Mouse (Mus musculus) bone marrow, adult 2 months (tissue): ENCODE results near the gene Olfr513. TPM values are rescaled to one million over a fixed set of nuclear protein-coding genes. Genes with fewer than 3 reads are reported as not detected.

Source experiments
- H3K27ac ChIP-seq: fragments of 200-500 bp; 2 replicates; pipeline ENCODE4 v1.5.1; 2012; ENCODE audit warnings: low read depth, mild to moderate bottlenecking, control low read depth, inconsistent platforms, low read length; ENCODE audit not compliant: control insufficient read depth, poor library complexity, insufficient read depth
- H3K4me1 ChIP-seq: fragments of 200-500 bp; 2 replicates; pipeline ENCODE4 v1.6.1; 2011; ENCODE audit warnings: low read length; ENCODE audit not compliant: control insufficient read depth, insufficient read depth
- H3K4me3 ChIP-seq: fragments of 200-500 bp; replicated peaks from 2 replicates; pipeline ENCODE3; 2011; ENCODE audit warnings: mild to moderate bottlenecking, low read depth, low read length, control low read depth; ENCODE audit not compliant: control insufficient read depth
- CTCF ChIP-seq: fragments of 200-500 bp; IDR thresholded peaks from 2 replicates; pipeline ENCODE4 v1.5.1; 2011; ENCODE audit warnings: low read length, control low read depth; ENCODE audit not compliant: control insufficient read depth, insufficient read depth
- POLR2A ChIP-seq: fragments of 200-500 bp; IDR thresholded peaks from 2 replicates; pipeline ENCODE4 v1.6.1; 2011; ENCODE audit warnings: low read depth, mild to moderate bottlenecking, control low read depth, low read length, borderline replicate concordance; ENCODE audit not compliant: control insufficient read depth
- WGBS: fragments of 180-500 bp; shearing (Covaris S2); methylation state at CpG from one replicate; pipeline ENCODE4 v1.1.7; 2018; 5-methylcytosine and 5-hydroxymethylcytosine counted together
- polyA plus RNA-seq: library from polyadenylated mRNA; stranded (reverse); fragments of >200 nt; gene quantifications from 2 replicates; pipeline ENCODE4 v1.2.4, GENCODE M21; 2011; ENCODE audit warnings: low replicate concordance; ENCODE audit not compliant: missing spikeins, insufficient read depth, insufficient read length

Olfr513 gene
- not detected in 2 replicates for polyA plus RNA-seq

DNA sequence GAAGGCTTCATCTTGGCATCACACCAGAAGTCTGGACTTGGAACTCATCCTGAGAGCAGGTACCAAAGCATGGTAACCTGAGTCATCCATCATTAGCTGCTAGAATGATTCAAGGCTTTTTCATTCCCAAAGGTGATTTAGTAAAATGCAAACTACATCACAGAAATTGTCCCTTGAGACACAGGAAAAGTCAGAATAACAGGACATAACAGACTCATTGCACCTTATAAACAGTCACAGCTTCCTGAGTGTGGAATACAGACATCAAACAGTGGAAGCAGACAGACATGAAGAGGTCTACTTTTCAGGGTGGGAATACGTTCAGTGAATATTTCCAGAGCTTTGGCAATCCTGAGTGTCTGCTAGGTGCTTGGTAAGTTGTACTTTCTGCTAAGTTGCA is at the start of gene Olfr513:
TSS of gene Olfr513 (plus strand) at position 301 of the 400 bp plus-strand sequence.
- Histone ChIP-seq H3K4me3 (no peak within 1 kb of the TSS), H3K4me1 (no peaks in the 10 kb centered on the region), H3K27ac (no peak within 1 kb of the TSS)
- 36% methylated on average over 1 of the region's 1 CpGs for WGBS
- no peak for TF ChIP-seq CTCF
- TF ChIP-seq POLR2A: no peak

DNA sequence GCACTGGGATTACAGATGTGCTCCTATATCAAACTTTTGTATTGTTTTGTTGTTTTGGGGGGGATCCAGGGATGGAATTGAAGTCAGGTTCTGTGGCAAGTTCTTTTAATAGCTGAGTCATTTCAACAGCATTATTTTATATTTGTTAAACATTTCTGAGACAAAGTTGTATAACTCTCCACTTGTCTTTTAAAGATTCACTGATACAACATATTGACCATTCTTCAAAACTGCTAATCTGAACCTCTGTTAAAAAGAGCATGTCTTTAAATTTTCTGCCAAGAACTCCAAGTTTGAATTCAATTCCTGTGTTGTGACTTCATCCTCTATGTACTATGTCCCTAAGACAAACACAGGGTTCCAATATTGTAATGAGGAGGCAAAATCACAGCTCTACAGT is 37.8 kb upstream of the Olfr513 start, which contains the start of gene Olfr512:
TSS of gene Olfr512 (plus strand) at position 301 of the 400 bp plus-strand sequence.
- H3K27ac ChIP-seq: no peak within 1 kb of the TSS
- no peak within 1 kb of the TSS for H3K4me3 ChIP-seq
- TF ChIP-seq POLR2A (no peak), CTCF (no peak)
- no peaks in the 10 kb centered on the region for H3K4me1 ChIP-seq

DNA sequence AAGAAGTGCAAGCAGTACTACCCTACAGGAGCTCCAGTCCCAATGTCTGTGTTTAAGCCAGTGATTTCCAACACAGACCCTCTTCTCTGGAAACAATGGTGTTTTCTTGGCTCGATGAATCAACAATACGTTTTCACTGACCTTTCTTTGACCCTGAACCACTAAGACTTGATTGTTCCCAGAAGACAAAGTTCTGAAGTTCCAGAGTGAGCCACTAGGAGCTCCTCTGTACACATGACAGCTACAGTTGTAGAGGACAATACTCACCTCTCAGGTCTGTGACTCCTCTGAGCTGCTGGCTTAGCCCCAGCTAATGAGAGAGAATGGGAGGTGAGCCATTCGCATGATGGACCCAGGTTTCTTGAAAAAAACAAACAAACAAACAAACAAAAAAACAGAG is 9.6 kb downstream of the Olfr513 start:
- H3K4me3 ChIP-seq: no peak overlapping the region
- no peaks in the 10 kb centered on the region for H3K4me1 ChIP-seq
- TF ChIP-seq POLR2A (no peak), CTCF (no peak)
- H3K27ac ChIP-seq: no peak overlapping the region
- 31% methylated on average over 3 of the region's 3 CpGs for WGBS

DNA sequence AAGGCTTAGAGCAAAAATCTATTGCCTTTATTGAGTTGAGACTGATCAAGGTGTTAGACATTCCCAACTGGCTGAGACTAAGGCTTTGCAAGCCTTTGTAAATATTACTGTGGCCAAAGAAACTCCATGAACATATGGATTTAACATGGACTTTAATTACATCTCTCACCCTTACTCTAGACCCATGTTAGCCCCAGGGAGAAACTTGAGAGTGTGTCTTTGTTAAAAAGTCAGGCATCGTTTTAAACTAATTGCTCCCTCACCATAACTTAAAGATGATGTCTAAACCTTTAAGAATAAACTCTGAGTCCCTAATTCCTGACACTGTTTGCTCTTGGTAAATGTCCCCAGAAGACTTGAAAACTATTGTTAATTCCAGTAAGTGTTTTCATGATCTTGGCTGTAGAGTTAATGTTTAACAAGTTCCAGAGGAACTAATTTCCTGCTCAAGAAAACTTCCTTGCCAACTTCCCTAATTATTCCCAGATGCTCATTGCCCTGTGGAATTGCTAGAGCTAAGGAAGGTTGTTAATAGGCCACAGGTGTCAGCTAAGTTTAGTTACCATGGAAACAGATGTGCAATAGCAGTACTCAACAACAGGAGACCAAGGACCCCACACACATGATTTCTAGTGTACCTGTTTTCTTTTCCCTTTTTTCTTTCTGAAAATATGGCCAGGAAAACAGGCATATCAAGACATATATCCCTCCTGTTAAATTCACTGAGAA is 46.6 kb downstream of the Olfr513 start:
- Histone ChIP-seq H3K4me3 (no peak overlapping the region), H3K27ac (no peak overlapping the region), H3K4me1 (no peaks in the 10 kb centered on the region)
- TF ChIP-seq POLR2A: no peak
- TF ChIP-seq CTCF: no peak
- 63% methylated on average over 1 of the region's 1 CpGs for WGBS

Other genes starting within 250 kb of the Olfr513 start
- not detected in 2 replicates for gene Olfr502, start 225.9 kb upstream of the Olfr513 start, polyA plus RNA-seq
- not detected in 2 replicates for gene Olfr503, start 206.4 kb upstream of the Olfr513 start, polyA plus RNA-seq
- gene Olfr504, start 185.2 kb upstream of the Olfr513 start, polyA plus RNA-seq: not detected in 2 replicates
- not detected in 2 replicates for gene Olfr506, start 140.2 kb upstream of the Olfr513 start, polyA plus RNA-seq
- not detected in 2 replicates for gene Olfr507, start 129.2 kb upstream of the Olfr513 start, polyA plus RNA-seq
- not detected in 2 replicates for gene Olfr508, start 121.0 kb upstream of the Olfr513 start, polyA plus RNA-seq
- not detected in 2 replicates for gene Olfr509, start 99.1 kb upstream of the Olfr513 start, polyA plus RNA-seq
- gene Olfr510, start 84.6 kb upstream of the Olfr513 start, polyA plus RNA-seq: not detected in 2 replicates
- gene Olfr512, start 37.7 kb upstream of the Olfr513 start, polyA plus RNA-seq: not detected in 2 replicates
- gene Olfr514, start 75.0 kb downstream of the Olfr513 start, polyA plus RNA-seq: not detected in 2 replicates
- gene Olfr516, start 99.6 kb downstream of the Olfr513 start, polyA plus RNA-seq: not detected in 2 replicates
- not detected in 2 replicates for gene Olfr517, start 121.4 kb downstream of the Olfr513 start, polyA plus RNA-seq
- gene Olfr518, start 134.0 kb downstream of the Olfr513 start, polyA plus RNA-seq: not detected in 2 replicates
- not detected in 2 replicates for gene Olfr519, start 143.4 kb downstream of the Olfr513 start, polyA plus RNA-seq
- 0.22 TPM in 1 of 2 replicates, not detected in the other for gene Nlrp10, start 179.2 kb downstream of the Olfr513 start, polyA plus RNA-seq
- 61.3 and 83.8 TPM in 2 replicates for gene Eif3f, start 183.4 kb downstream of the Olfr513 start, polyA plus RNA-seq
- 0.32 and 0.68 TPM in 2 replicates for gene Tub, start 199.4 kb downstream of the Olfr513 start, polyA plus RNA-seq